Comparison of ENCODE assay signal across 8 mouse cellular contexts in the genomic region with DNA sequence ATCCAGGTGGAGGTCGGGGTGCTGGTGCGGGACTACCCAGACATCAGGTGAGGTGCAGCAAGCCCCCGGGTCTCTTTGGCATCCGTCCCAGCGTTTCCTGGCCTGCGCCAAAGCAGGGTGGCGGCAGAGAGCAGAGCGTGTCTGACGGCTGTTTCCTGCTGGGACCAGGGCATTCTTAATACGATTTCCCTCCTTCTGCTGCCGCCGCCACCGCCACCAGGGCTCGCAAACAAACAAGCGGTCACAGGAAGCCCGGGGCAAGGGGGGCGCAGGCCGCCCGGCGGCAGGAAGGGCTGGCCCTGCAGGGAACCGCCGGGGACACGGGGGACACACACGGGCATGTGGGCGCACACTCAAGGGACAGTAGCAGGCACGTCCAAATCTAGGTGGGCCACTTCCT. TPM values are rescaled to one million over a fixed set of nuclear protein-coding genes. Genes with fewer than 3 reads are reported as not detected.
DNase-seq lines count a peak whose midpoint lies in the region; ATAC-seq lines count a peak whose summit lies in the region.

No protein-coding gene starts in this region.

- H3K4me1 ChIP-seq in heart, embryonic 12.5 days (replicated peaks) = peaks cover 18% of the 10 kb centered on the region
- H3K4me1 ChIP-seq in lung, embryonic 15.5 days = peaks cover 27% of the 10 kb centered on the region

- peak overlapping the region; percentile 66 for H3K9ac ChIP-seq in heart, embryonic 12.5 days
- 0 out of 2 replicates have a peak overlapping the region, but pooled peaks have one; percentile 41 for H3K9ac ChIP-seq in lung, embryonic 15.5 days

- H3K27ac ChIP-seq in heart, embryonic 12.5 days (ENCODE audit: poor library complexity, severe bottlenecking) = peak overlapping the region; percentile 16; the same call in 1 of the 2 replicates
- peak overlapping the region; percentile 49; the same call in 1 of the 2 replicates for H3K27ac ChIP-seq in lung, embryonic 15.5 days

- H3K9me3 ChIP-seq in heart, embryonic 12.5 days (replicated peaks) = no peaks in the 10 kb centered on the region
- no peaks in the 10 kb centered on the region for H3K9me3 ChIP-seq in lung, embryonic 15.5 days

- peak overlapping the region; percentile 36 for H3K4me3 ChIP-seq in heart, embryonic 12.5 days
- peak overlapping the region; percentile 21 for H3K4me3 ChIP-seq in lung, embryonic 15.5 days

- ATAC-seq in heart, embryonic 12.5 days (ENCODE audit: insufficient number of reproducible peaks, low FRiP score) = peak; percentile 43
- peak; percentile 46; the same call in 1 of the 2 replicates for ATAC-seq in lung, embryonic 15.5 days (ENCODE audit: borderline replicate concordance, extremely low read depth, low FRiP score, low TSS enrichment)

- H3K36me3 ChIP-seq in heart, embryonic 12.5 days = peaks cover 6% of the 10 kb centered on the region; the same call in 1 of the 2 replicates
- no peaks in the 10 kb centered on the region for H3K36me3 ChIP-seq in lung, embryonic 15.5 days

- H3K27me3 ChIP-seq in heart, embryonic 12.5 days (replicated peaks) = peaks cover 50% of the 10 kb centered on the region
- peaks cover 55% of the 10 kb centered on the region for H3K27me3 ChIP-seq in lung, embryonic 15.5 days

- DNase-seq in B cell, adult 2 months = peak; percentile 35 to 42
- peak; percentile 65 for DNase-seq in adrenal gland, postnatal 25 days
- peak; percentile 77 for DNase-seq in kidney, adult 9 months
- peak; percentile 35 for DNase-seq in retina, embryonic 14.5 days (ENCODE audit: low spot score)
- no peak for DNase-seq in left cerebral cortex, adult 18-20 months (ENCODE audit: low spot score in 2 of 2)
- DNase-seq in gastrocnemius, adult 8-10 months (ENCODE audit: low spot score in 2 of 2) = no peak

- WGBS in heart, embryonic 12.5 days = 4% methylated on average over 26 of the region's 26 CpGs
- under 1% methylated on average over 26 of the region's 26 CpGs for WGBS in lung, embryonic 15.5 days

- peak overlapping the region; percentile 68 for H3K4me2 ChIP-seq in heart, embryonic 12.5 days
- peak overlapping the region; percentile 55 for H3K4me2 ChIP-seq in lung, embryonic 15.5 days

RNA-seq across cellular contexts. Expression of gene Bloc1s3, which starts 16.4 kb away (rescaled TPM):
- total RNA-seq in adrenal gland, postnatal 25 days (2021) = 13.0 and 15.9 TPM in 2 replicates
- 2.4 TPM in 2 replicates for polyA plus RNA-seq in heart, embryonic 12.5 days (2016; fragmentation: Nextera tagmentation; extraction: Ambion mirVana)
- 2.0 TPM in 2 replicates for polyA plus RNA-seq in lung, embryonic 15.5 days (2015; fragmentation: Nextera tagmentation; extraction: Ambion mirVana)
- total RNA-seq in left cerebral cortex, adult 18-20 months (2021) = 1 to 10 TPM; 7.6 to 7.8 TPM
- total RNA-seq in gastrocnemius, adult 8-10 months (2022) = 1 to 10 TPM; 2.1 to 2.7 (median 2.3) TPM

RNA-seq across cellular contexts. Expression of gene Trappc6a, which starts 16.5 kb away (rescaled TPM):
- 76.5 and 92.1 TPM in 2 replicates for total RNA-seq in adrenal gland, postnatal 25 days (2021)
- 66.4 and 74.0 TPM in 2 replicates for polyA plus RNA-seq in heart, embryonic 12.5 days (2016; fragmentation: Nextera tagmentation; extraction: Ambion mirVana)
- 97.8 and 103 TPM in 2 replicates for polyA plus RNA-seq in lung, embryonic 15.5 days (2015; fragmentation: Nextera tagmentation; extraction: Ambion mirVana)
- total RNA-seq in left cerebral cortex, adult 18-20 months (2021) = 10 to 100 TPM; 18.7 to 21.1 TPM
- 10 to 100 TPM in 1 of 4 experiments, 1 to 10 TPM in 3; 7.6 to 10.2 (median 8.8) TPM for total RNA-seq in gastrocnemius, adult 8-10 months (2022)

RNA-seq across cellular contexts. Expression of gene Nkpd1, which starts 25.9 kb away (rescaled TPM):
- not detected in 2 replicates for total RNA-seq in adrenal gland, postnatal 25 days (2021)
- polyA plus RNA-seq in heart, embryonic 12.5 days (2016; fragmentation: Nextera tagmentation; extraction: Ambion mirVana) = 0.08 TPM in 1 of 2 replicates, not detected in the other
- 0.20 TPM in 1 of 2 replicates, not detected in the other for polyA plus RNA-seq in lung, embryonic 15.5 days (2015; fragmentation: Nextera tagmentation; extraction: Ambion mirVana)
- under 1 TPM; 0.72 to 0.94 TPM for total RNA-seq in left cerebral cortex, adult 18-20 months (2021)
- total RNA-seq in gastrocnemius, adult 8-10 months (2022) = not detected

RNA-seq across cellular contexts. Expression of gene Exoc3l2, which starts 28.6 kb away (rescaled TPM):
- total RNA-seq in adrenal gland, postnatal 25 days (2021) = 31.9 and 38.0 TPM in 2 replicates
- polyA plus RNA-seq in heart, embryonic 12.5 days (2016; fragmentation: Nextera tagmentation; extraction: Ambion mirVana) = 2.9 and 3.1 TPM in 2 replicates
- 1.4 and 1.7 TPM in 2 replicates for polyA plus RNA-seq in lung, embryonic 15.5 days (2015; fragmentation: Nextera tagmentation; extraction: Ambion mirVana)
- under 1 TPM; 0.40 to 0.74 TPM for total RNA-seq in left cerebral cortex, adult 18-20 months (2021)
- total RNA-seq in gastrocnemius, adult 8-10 months (2022) = under 1 TPM; 0.27 to 0.80 (median 0.35) TPM

RNA-seq across cellular contexts. Expression of gene Mark4, which starts 33.1 kb away (rescaled TPM):
- total RNA-seq in adrenal gland, postnatal 25 days (2021) = 56.0 and 69.2 TPM in 2 replicates
- 11.4 and 11.7 TPM in 2 replicates for polyA plus RNA-seq in heart, embryonic 12.5 days (2016; fragmentation: Nextera tagmentation; extraction: Ambion mirVana)
- polyA plus RNA-seq in lung, embryonic 15.5 days (2015; fragmentation: Nextera tagmentation; extraction: Ambion mirVana) = 7.9 TPM in 2 replicates
- total RNA-seq in left cerebral cortex, adult 18-20 months (2021) = 10 to 100 TPM; 69.7 to 74.5 TPM
- total RNA-seq in gastrocnemius, adult 8-10 months (2022) = 10 to 100 TPM; 18.0 to 20.0 (median 19.8) TPM

Comparison
In these comparisons a context has a peak if more than half of its experiments do, and no peak if none do; other contexts are left out.
1. DNase-seq: peak in B cell, adult 2 months (2 of 2), adrenal gland, postnatal 25 days (single experiment), kidney, adult 9 months (single experiment) and retina, embryonic 14.5 days (single experiment); none in left cerebral cortex, adult 18-20 months (0 of 2) and gastrocnemius, adult 8-10 months (0 of 2).